Mouse (Mus musculus) C2C12 (cell line): ENCODE results near the gene Lif.

Experiments used
- CEBPB ChIP-seq: IDR thresholded peaks from one replicate; pipeline ENCODE4 v1.6.1; 2011; ENCODE audit warnings: low read depth, mild to moderate bottlenecking, control low read depth, moderate library complexity
- CTCF ChIP-seq: IDR thresholded peaks from one replicate; pipeline ENCODE4 v1.5.1; 2011; ENCODE audit not compliant: control insufficient read depth, insufficient read depth, insufficient read length
- FOSL1 ChIP-seq: IDR thresholded peaks from one replicate; pipeline ENCODE4 v1.8.0; 2011; ENCODE audit warnings: mild to moderate bottlenecking, low read length; ENCODE audit not compliant: poor library complexity, insufficient read depth, severe bottlenecking
- MAX ChIP-seq: IDR thresholded peaks from one replicate; pipeline ENCODE4 v1.6.1; 2011; ENCODE audit warnings: mild to moderate bottlenecking, control low read depth
- MYOD1 ChIP-seq: IDR thresholded peaks from one replicate; pipeline ENCODE4 v1.6.1; 2011; ENCODE audit warnings: low read depth; ENCODE audit not compliant: control insufficient read depth, insufficient read length
- MYOG ChIP-seq: IDR thresholded peaks from one replicate; pipeline ENCODE4 v1.6.1; 2011; ENCODE audit not compliant: control insufficient read depth, insufficient read length; ENCODE audit errors: extremely low read depth
- USF1 ChIP-seq: IDR thresholded peaks from one replicate; pipeline ENCODE4 v1.6.1; 2011; ENCODE audit warnings: low read depth, mild to moderate bottlenecking, control low read depth, moderate library complexity

DNA sequence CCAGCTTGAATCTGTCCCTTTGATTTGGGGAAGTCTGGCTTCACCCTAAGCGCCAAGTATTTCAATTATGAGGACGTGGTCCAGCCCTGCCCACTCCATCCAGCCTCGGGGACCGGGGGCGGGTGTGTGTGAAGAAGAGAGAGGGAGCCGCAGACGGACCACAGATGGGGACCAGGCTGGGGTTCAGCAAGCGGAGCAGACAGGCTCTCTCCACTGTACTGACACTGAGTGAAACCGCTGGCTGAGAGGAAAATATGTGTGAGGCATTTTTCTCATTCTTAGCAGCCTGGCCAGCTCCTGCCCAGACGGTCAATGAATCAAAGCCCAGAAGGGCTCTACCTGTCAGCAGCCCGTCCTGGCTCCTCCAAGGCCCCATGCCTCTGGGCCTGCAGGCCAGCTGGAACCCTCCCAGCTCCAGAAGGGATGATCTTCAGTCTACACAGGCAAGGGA lies 19.1 kb downstream of the Lif start:
- TF ChIP-seq MAX (no peak), CTCF (no peak), USF1 (no peak), CEBPB (no peak), MYOD1 (no peak), FOSL1 (no peak), MYOG (no peak)
